Comparison of ENCODE assay signal across 8 mouse cellular contexts in the genomic region with DNA sequence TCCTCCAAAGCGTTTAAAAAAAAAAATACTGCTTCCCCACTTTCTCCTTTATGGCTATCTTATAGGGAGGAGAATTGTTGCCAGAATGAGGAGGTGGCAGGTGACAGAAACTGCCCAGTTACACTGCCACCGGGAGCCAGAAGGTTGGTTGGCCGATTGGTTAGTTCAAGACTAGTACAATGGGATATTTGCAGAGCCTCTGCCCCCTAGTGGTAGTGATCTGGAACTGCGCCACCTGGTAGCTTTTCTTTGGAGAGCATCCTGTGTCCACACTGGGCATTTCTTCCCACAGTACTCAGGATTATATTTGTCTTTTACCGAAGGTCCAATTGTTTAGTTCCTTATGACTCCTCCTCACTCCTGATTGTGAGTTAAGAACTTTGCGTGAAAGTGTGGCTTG. TPM values are rescaled to one million over a fixed set of nuclear protein-coding genes. Genes with fewer than 3 reads are reported as not detected.
A peak's percentile ranks its signal among the peaks of the same experiment; 100 is the strongest.
DNase-seq lines count a peak whose midpoint lies in the region; ATAC-seq and TF ChIP-seq lines count a peak whose summit lies in the region.
"Had no signal": no experiment of that assay in that cellular context is flagged by ENCODE, and none has a peak within 500 bp of the region (broad histone marks: within the 10 kb centered on the region; RNA-seq: fewer than 3 reads in every experiment).

No protein-coding gene starts in this region.

- H3K9me3 ChIP-seq in G1E (replicated peaks): no peaks in the 10 kb centered on the region
- H3K9me3 ChIP-seq: neural tube, embryonic 12.5 days had no signal

- H3K4me3 ChIP-seq in G1E (ENCODE audit: low read depth, low read length): no peak overlapping the region
- H3K4me3 ChIP-seq: neural tube, embryonic 12.5 days had no signal

- DNase-seq in left cerebral cortex, postnatal 25 days (ENCODE audit: low spot score in 2 of 2): peak; percentile 48 to 68
- no peak for DNase-seq in left cerebral cortex, postnatal 10 days (ENCODE audit: extremely low spot score in 1 of 2, low spot score in 2 of 2)
- DNase-seq in G1E (ENCODE audit: low spot score): peak; percentile 63
- DNase-seq in adrenal gland, postnatal 14 days: peak; percentile 76
- DNase-seq in lung, adult 18-20 months: peak; percentile 40 to 48
- DNase-seq in spleen, postnatal 4 days (ENCODE audit: low spot score in 2 of 2): peak; percentile 66 to 84

- peak; percentile 99 for TF ChIP-seq CTCF in G1E (IDR thresholded peaks at IDR 0.05; ENCODE audit: low read depth, low read length)

- H3K27me3 ChIP-seq in G1E (ENCODE audit: insufficient read depth, low read length): peaks cover 39% of the 10 kb centered on the region

- no peak for ATAC-seq in G1E (ENCODE audit: extremely low read depth, insufficient number of reproducible peaks, low FRiP score, poor library complexity, severe bottlenecking)
- ATAC-seq in erythroid progenitor cell, adult 5-6 weeks (replicated peaks; ENCODE audit: low FRiP score, poor library complexity, severe bottlenecking): 0 out of 2 replicates have a peak, but pooled peaks have one; percentile 41

- peaks cover 76% of the 10 kb centered on the region for H3K4me1 ChIP-seq in G1E (ENCODE audit: insufficient read depth, low read depth, low read length)
- H3K4me1 ChIP-seq: neural tube, embryonic 12.5 days had no signal

- intact Hi-C loops in left cerebral cortex, postnatal 25 days (cut with DNase I): no loop called here
- intact Hi-C loops in left cerebral cortex, postnatal 10 days (cut with DNase I): no loop called here

- no peaks in the 10 kb centered on the region for H3K36me3 ChIP-seq in G1E (replicated peaks)
- H3K36me3 ChIP-seq: neural tube, embryonic 12.5 days had no signal

RNA-seq across cellular contexts. Expression of gene Asb2, which starts 15.9 kb away (rescaled TPM):
- 1 to 10 TPM; 2.7 to 3.4 TPM for total RNA-seq in left cerebral cortex, postnatal 25 days (2021)
- total RNA-seq in left cerebral cortex, postnatal 10 days (2021): 1 to 10 TPM; 3.3 to 3.7 TPM
- not detected in 2 replicates for total RNA-seq in G1E (2014; fragmentation: Nextera tagmentation)
- 0.05 TPM in 1 of 2 replicates, not detected in the other for total RNA-seq in G1E (2017)
- polyA plus RNA-seq in G1E (2012): not detected in 2 replicates
- total RNA-seq in adrenal gland, postnatal 14 days (2021): 1.1 and 2.2 TPM in 2 replicates
- 1.7 and 2.9 TPM in 2 replicates for total RNA-seq in erythroid progenitor cell, adult 5-6 weeks (2015; ENCODE audit: low replicate concordance)
- 0.64 and 4.6 TPM in 2 replicates for total RNA-seq in erythroid progenitor cell, adult 5-6 weeks (2017; ENCODE audit: low replicate concordance)

RNA-seq across cellular contexts. Expression of gene Otub2, which starts 16.8 kb away (rescaled TPM):
- 10 to 100 TPM; 32.9 to 42.8 TPM for total RNA-seq in left cerebral cortex, postnatal 25 days (2021)
- 10 to 100 TPM; 20.6 to 23.2 TPM for total RNA-seq in left cerebral cortex, postnatal 10 days (2021)
- total RNA-seq in G1E (2014; fragmentation: Nextera tagmentation): 18.9 and 25.2 TPM in 2 replicates
- total RNA-seq in G1E (2017): 15.2 and 18.1 TPM in 2 replicates
- polyA plus RNA-seq in G1E (2012): 4.6 and 5.2 TPM in 2 replicates
- total RNA-seq in adrenal gland, postnatal 14 days (2021): 3.1 and 3.7 TPM in 2 replicates
- 28.1 and 45.4 TPM in 2 replicates for total RNA-seq in erythroid progenitor cell, adult 5-6 weeks (2015; ENCODE audit: low replicate concordance)
- total RNA-seq in erythroid progenitor cell, adult 5-6 weeks (2017; ENCODE audit: low replicate concordance): 18.9 and 25.4 TPM in 2 replicates

RNA-seq across cellular contexts. Expression of gene 9330161L09Rik, which starts 35.9 kb away (rescaled TPM):
- 1 to 10 TPM; 2.2 to 2.5 TPM for total RNA-seq in left cerebral cortex, postnatal 25 days (2021)
- 1 to 10 TPM; 1.8 to 3.4 TPM for total RNA-seq in left cerebral cortex, postnatal 10 days (2021)
- total RNA-seq in G1E (2014; fragmentation: Nextera tagmentation): 6.9 and 8.1 TPM in 2 replicates
- 2.1 and 2.8 TPM in 2 replicates for total RNA-seq in G1E (2017)
- 0.05 TPM in 1 of 2 replicates, not detected in the other for polyA plus RNA-seq in G1E (2012)
- 0.90 and 0.93 TPM in 2 replicates for total RNA-seq in adrenal gland, postnatal 14 days (2021)
- total RNA-seq in erythroid progenitor cell, adult 5-6 weeks (2015; ENCODE audit: low replicate concordance): 3.8 TPM in 1 of 2 replicates, not detected in the other
- total RNA-seq in erythroid progenitor cell, adult 5-6 weeks (2017; ENCODE audit: low replicate concordance): 3.4 TPM in 1 of 2 replicates, not detected in the other

RNA-seq across cellular contexts. Expression of gene Ddx24, which starts 53.9 kb away (rescaled TPM):
- 100 to 1,000 TPM; 213 to 218 TPM for total RNA-seq in left cerebral cortex, postnatal 25 days (2021)
- 100 to 1,000 TPM; 172 to 173 TPM for total RNA-seq in left cerebral cortex, postnatal 10 days (2021)
- 243 and 249 TPM in 2 replicates for total RNA-seq in G1E (2014; fragmentation: Nextera tagmentation)
- 227 and 244 TPM in 2 replicates for total RNA-seq in G1E (2017)
- polyA plus RNA-seq in G1E (2012): 38.8 and 66.8 TPM in 2 replicates
- 92.3 and 99.1 TPM in 2 replicates for total RNA-seq in adrenal gland, postnatal 14 days (2021)
- 41.9 and 51.5 TPM in 2 replicates for total RNA-seq in erythroid progenitor cell, adult 5-6 weeks (2015; ENCODE audit: low replicate concordance)
- total RNA-seq in erythroid progenitor cell, adult 5-6 weeks (2017; ENCODE audit: low replicate concordance): 61.6 and 62.0 TPM in 2 replicates

Comparison
In these comparisons a context has a peak if more than half of its experiments do, and no peak if none do; other contexts are left out.
1. DNase-seq: peak in left cerebral cortex, postnatal 25 days (2 of 2), G1E (single experiment), adrenal gland, postnatal 14 days (single experiment), lung, adult 18-20 months (2 of 2) and spleen, postnatal 4 days (2 of 2); none in left cerebral cortex, postnatal 10 days (0 of 2).